Mouse (Mus musculus) effector memory CD4-positive, alpha-beta T cell, adult 7 months (primary cell): ENCODE measurements around the gene Acss1. TPM values are rescaled to one million over a fixed set of nuclear protein-coding genes. Genes with fewer than 3 reads are reported as not detected.

Experiments
- polyA plus RNA-seq: library from polyadenylated mRNA; unstranded; fragments of 100-300 nt; shearing (Covaris generic); gene quantifications from one replicate; pipeline ENCODE4 v1.2.1, GENCODE M21; 2017

Acss1 gene
- 32.0 TPM for polyA plus RNA-seq

DNA sequence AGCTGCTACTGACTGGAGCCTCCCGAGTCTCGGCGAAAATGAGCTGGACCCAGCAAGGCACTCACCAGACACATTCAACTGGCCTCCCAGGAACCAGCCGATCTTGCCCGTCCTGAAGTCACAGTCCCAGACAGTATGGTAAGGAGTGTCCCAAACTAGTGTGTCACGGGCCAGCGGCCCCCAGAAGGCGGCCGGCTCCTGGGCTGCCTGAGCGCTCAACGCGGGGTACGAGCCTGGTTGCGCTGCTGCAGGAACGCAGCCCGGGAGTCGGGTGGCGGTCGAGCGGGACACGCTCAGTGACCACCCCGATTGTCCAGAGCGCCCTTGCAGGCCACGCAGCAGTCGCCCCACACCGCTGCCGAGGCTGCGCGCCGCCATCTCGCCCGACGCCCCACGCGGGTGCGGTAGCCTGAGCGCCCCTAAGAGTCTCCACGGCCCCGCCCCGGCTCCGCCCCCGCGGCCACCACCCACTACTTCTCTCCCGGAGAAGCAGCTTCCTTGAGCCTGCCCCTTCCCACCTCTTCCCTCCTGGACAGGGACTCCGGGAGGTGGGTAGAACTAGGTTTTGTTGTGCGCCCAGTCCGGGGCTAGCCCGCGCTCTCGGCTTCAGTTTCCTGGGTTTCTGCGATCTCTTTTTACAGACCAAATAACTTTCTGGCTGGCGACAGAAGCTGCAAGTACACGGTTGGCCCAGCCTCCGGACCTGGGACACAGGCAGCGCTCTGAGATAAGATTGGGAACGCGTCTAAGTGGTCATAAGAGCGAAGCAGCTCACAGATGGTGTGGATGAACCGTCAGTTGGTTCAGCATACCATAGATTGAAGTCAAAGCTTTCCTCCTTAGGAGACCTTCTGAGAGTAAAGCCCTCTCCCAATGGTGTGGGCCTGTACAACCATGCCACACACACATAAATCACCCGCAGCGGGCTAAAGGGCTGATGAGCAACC lies at the start of gene Acss1:
Gene Acss1, minus strand, starts transcription at position 681 of the 947 bp plus-strand sequence.

DNA sequence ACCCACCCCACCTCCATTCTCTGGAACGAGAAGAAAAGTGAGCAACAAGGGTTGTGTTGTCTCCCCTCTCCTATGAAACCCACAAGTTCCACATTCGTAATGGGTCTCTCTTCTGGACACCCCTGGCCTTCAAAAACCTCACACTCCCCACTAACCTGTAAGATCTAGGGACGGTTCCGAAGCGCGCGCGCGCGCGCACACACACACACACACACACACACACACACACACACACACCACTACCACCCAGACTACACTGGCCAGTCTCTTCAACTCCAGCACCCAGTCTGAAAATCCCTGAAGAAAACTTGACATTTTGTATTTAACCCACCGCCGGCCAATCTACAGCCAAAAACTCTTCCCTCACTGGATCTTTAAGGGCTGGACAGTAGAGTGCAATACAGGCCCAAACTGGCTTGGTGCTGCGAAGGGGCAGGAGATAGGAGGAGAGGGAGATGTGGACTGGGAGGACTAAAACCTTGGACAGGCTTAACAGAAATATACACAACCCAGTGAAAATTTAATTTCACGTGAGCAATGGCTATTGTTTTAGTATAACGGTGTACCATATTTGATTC lies 21.0 kb upstream of the Acss1 start, which contains the start of gene Vsx1:
Gene Vsx1, minus strand, starts transcription at position 138 of the 578 bp plus-strand sequence.

DNA sequence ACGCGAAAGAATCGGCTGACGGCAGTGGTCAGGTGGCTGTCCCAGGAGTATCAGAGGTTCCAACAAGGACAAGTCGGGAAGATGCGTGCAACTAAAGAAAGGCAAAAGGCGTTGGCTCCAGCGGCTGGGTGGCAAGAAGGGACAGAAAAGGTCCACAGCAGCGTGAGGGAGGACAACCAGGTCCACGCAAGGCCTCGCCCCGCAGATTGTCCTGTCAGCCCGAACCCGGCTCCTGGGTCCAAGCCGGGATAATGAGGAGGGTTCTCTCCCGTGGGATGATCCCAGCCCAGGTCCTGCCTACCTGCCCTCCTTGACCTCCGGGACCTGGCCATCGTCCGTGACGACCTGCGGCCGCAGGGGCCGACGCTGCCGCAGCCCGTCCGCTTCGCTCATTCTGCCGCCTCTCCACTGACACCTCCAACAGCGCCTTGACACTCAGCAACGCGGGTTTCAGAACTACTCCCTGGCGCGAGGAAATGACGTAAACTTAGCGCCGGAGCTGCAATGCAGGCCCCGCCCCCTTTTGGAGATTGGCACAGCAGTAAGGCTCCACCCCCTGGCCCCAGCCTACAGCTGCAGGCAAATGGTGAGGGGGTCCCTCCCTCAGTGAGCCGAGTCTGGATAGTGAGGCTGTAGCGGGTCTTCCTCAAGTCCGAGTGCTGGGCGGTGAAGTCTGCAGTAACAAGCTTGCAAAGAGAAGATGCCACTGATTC lies 60.1 kb downstream of the Acss1 start, which contains the start of gene Apmap:
Gene Apmap, minus strand, starts transcription at position 481 of the 713 bp plus-strand sequence.

DNA sequence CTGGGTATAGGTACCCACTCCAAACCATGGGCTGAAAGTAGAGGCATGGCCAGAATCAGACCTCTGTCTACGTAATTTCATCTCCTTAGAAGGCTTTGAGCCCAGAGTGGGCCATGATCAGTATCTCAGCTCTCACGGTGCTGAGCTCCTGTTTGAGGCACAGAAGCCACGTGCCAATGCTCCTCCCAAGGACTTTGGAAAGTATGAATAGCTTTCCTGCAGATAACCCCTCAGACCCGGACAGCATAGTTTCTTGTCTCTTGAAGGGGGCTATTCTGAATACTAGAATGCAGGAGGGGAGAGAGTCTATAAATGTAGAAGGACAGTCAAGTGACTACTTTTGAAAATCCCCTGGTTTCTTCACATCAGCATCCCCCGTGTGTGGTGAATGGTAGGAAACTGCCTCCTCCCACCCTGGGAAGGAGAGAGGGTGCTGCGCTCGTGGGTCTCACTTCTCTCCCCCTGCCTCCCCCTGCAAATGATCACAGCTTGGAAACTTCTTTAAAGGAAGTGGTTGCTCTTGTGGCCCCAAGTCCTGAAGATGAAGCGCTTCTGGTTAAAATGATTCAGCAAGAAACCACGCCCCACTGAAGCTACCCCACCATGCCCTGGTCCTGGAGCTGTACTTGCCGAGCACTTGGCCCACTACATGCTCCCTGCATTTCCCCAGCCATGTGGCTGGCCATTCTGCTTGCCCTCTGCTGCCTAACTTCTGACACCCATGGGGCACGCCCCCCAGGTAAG lies 98.3 kb downstream of the Acss1 start, which contains the start of gene Cst7:
Gene Cst7, plus strand, starts transcription at position 569 of the 744 bp plus-strand sequence.

Other genes with a start within 250 kb of the Acss1 start
- gene Zfp442, start 217.0 kb downstream of the Acss1 start, polyA plus RNA-seq: 4.7 TPM
- 0.13 TPM for gene Zfp345, start 183.4 kb downstream of the Acss1 start, polyA plus RNA-seq
- gene Cst7, start 98.1 kb downstream of the Acss1 start, polyA plus RNA-seq: 153 TPM
- 31.5 TPM for gene Apmap, start 59.9 kb downstream of the Acss1 start, polyA plus RNA-seq
- gene Vsx1, start 20.9 kb upstream of the Acss1 start, polyA plus RNA-seq: 0.16 TPM
- 60.2 TPM for gene Entpd6, start 80.5 kb upstream of the Acss1 start, polyA plus RNA-seq
- 38.4 TPM for gene Pygb, start 118.2 kb upstream of the Acss1 start, polyA plus RNA-seq
- gene Abhd12, start 236.2 kb upstream of the Acss1 start, polyA plus RNA-seq: 40.4 TPM
- 2.0 TPM for gene Gins1, start 236.9 kb upstream of the Acss1 start, polyA plus RNA-seq